Mouse (Mus musculus): Measurements from ENCODE around the gene Elfn2. TPM values are rescaled to one million over a fixed set of nuclear protein-coding genes. Genes with fewer than 3 reads are reported as not detected.

Elfn2 gene
- polyA plus RNA-seq (2016; fragmentation: Nextera tagmentation; extraction: Ambion mirVana): 0.88 and 2.2 TPM in 2 replicates

DNA sequence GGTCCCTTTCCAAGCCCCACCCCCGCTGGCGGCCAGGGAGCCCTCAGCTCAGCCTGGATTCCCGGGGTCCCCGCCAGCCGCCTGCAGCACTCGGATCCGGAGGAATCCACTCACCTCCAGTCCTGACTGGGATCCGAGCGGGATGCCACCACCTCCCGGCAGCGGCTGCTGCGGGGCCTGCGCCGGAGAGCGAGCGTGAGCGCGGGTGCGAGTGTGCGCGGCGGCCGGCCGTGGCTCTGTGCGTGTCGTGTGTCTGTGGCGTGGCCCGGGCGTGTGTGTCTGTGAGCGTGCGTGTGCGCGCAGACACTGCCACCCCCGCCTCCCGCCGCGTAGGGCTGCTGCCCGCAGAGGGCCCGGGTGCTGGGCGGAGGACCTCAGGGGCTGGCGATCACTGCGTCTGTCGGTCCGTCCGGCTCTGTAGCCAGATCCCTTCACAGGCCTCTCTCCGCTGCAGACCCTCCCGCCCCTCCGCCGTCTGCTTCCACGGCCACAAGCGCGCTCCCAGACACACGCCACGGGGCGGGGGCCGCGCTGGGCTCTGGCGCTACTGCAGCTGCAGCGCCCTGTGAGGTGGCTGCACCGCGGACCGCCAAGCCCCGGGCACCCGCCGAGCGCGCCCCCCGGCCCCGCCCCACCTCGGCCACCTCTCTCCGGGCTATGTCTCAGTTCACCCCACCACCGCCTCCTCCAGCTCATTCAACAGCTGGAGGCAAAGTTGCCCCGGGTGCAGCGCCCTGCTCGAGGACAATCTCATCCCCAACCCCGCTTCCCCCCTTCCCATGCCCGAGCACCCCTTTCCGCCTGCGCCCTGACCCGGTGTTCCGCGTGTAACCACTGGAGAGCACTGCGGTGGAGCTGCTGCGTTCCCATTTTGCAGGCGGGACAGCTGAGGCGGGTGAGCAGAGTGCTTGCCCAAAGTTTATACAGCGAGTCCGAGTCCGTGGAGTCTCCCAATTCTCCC is at the start of gene Elfn2:
Gene Elfn2, minus strand, starts transcription at position 482 of the 961 bp plus-strand sequence.
- peak within 1 kb of the TSS; percentile 62 for H3K9ac ChIP-seq (replicated peaks)
- no peaks in the 10 kb centered on the region for H3K36me3 ChIP-seq
- no peak for ATAC-seq (ENCODE audit: low FRiP score, low read depth)
- no peak within 1 kb of the TSS for H3K27ac ChIP-seq (replicated peaks)
- 1% methylated on average over 86 of the region's 89 CpGs for WGBS
- H3K9me3 ChIP-seq: no peaks in the 10 kb centered on the region
- H3K27me3 ChIP-seq: peaks cover 82% of the 10 kb centered on the region
- H3K4me1 ChIP-seq: peaks cover 29% of the 10 kb centered on the region
- peak within 1 kb of the TSS; percentile 96 for H3K4me2 ChIP-seq (replicated peaks)
- peak within 1 kb of the TSS; percentile 56 for H3K4me3 ChIP-seq

DNA sequence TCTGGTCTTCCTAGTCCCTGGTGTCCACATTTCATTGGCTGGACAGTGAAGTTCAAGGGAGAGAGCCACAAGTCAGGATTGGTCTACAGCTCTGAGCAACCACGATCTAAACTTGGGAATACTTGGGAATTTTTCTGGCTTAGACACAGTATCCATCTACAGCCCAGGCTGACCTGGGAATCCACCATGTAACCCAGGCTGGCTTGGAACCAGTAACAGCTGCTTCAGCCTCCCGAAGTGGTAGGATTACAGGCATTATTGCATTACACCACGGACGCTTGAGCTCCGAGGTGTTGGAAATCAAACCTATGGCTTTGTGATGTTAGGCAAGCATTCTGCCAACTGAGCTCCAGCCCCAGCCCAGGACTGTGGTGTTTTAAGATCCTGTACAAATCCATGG is 45.1 kb upstream of the Elfn2 start:
- H3K4me3 ChIP-seq: no peak overlapping the region
- H3K4me2 ChIP-seq (replicated peaks): no peak overlapping the region
- peak overlapping the region; percentile 64 for H3K27ac ChIP-seq (replicated peaks)
- H3K4me1 ChIP-seq: peaks cover 34% of the 10 kb centered on the region
- H3K9ac ChIP-seq (replicated peaks): no peak overlapping the region
- peaks cover 82% of the 10 kb centered on the region for H3K36me3 ChIP-seq
- no peaks in the 10 kb centered on the region for H3K27me3 ChIP-seq
- H3K9me3 ChIP-seq: no peaks in the 10 kb centered on the region
- no peak for ATAC-seq (ENCODE audit: low FRiP score, low read depth)
- 82% methylated on average over 5 of the region's 5 CpGs for WGBS

DNA sequence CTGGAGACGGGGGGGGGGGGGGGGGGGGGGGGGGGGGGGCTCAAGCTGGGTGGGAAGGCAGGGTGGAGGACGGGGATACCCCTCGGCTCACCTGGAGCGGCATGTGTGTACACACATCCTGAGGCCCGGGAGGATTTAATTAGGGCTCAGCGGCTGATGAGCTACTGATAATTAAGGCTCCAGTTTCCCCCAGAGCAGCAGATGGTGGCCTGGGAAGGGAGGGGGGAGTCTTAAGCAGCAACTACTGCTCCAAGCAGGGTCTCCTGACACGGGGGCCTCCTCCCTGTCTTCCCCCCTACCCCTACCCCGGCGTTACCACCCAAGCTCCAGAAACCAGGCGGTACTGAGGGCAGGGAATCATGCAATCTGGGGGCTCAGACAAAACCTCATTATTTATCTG is 44.6 kb upstream of the Elfn2 start:
- Histone ChIP-seq H3K4me1 (peaks cover 29% of the 10 kb centered on the region), H3K27ac (replicated peaks) (peak overlapping the region; percentile 64), H3K4me2 (replicated peaks) (no peak overlapping the region), H3K27me3 (no peaks in the 10 kb centered on the region), H3K9me3 (no peaks in the 10 kb centered on the region), H3K4me3 (no peak overlapping the region), H3K9ac (replicated peaks) (no peak overlapping the region), H3K36me3 (peaks cover 81% of the 10 kb centered on the region)
- 37% methylated on average over 8 of the region's 10 CpGs for WGBS
- ATAC-seq (ENCODE audit: low FRiP score, low read depth): peak; percentile 38; the same call in 1 of the 2 replicates

DNA sequence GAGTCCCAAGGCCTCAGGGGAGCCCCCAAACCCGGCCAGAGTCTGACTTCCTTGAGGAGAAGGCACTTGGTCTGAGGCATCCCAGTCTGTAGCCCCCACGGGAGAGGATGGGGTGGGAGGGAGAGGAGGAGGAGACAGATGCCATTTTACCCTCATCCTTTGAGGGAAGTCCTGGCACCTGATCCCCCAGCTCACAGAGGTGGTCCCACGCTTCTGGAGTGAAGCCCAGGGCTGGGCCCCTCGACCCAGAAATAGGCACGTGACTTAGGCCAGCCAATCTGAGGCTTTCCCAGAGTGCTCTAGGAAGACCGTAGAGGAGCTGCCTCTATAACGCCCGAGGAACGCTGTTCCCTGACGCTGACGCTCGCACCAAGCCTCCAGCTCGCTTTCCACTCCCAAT is 42.5 kb upstream of the Elfn2 start:
- no peak overlapping the region for H3K9ac ChIP-seq (replicated peaks)
- 0 out of 2 replicates have a peak overlapping the region, but pooled peaks have one; percentile 39 for H3K27ac ChIP-seq (replicated peaks)
- H3K4me2 ChIP-seq (replicated peaks): no peak overlapping the region
- no peaks in the 10 kb centered on the region for H3K9me3 ChIP-seq
- peaks cover 16% of the 10 kb centered on the region for H3K4me1 ChIP-seq
- WGBS: 85% methylated on average over 13 of the region's 13 CpGs
- H3K27me3 ChIP-seq: no peaks in the 10 kb centered on the region
- no peak overlapping the region for H3K4me3 ChIP-seq
- ATAC-seq (ENCODE audit: low FRiP score, low read depth): no peak
- H3K36me3 ChIP-seq: peaks cover 82% of the 10 kb centered on the region

DNA sequence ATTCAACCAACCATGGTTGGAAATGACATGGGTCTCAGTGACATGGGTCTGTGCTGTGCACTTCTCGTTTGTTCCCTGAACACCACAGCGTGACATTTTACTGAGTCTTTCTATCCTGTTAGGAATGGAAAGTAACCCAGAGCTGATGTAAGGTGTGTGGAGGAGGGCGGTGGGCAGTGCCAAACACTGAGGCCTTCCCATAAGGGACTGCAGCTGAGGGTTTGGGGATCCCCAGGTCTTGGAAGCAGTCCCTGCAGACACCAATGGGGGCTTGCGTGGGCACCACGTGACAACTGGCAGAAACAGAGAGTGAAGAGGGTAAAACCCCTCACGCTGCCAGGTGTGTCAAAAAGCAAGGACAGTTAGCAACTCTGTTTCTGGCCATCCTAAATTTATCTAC is 39.6 kb upstream of the Elfn2 start:
- WGBS: 93% methylated on average over 6 of the region's 6 CpGs
- H3K36me3 ChIP-seq: peaks cover 61% of the 10 kb centered on the region
- no peak overlapping the region for H3K9ac ChIP-seq (replicated peaks)
- no peaks in the 10 kb centered on the region for H3K27me3 ChIP-seq
- H3K9me3 ChIP-seq: no peaks in the 10 kb centered on the region
- H3K27ac ChIP-seq (replicated peaks): no peak overlapping the region
- no peak overlapping the region for H3K4me2 ChIP-seq (replicated peaks)
- no peak for ATAC-seq (ENCODE audit: low FRiP score, low read depth)
- H3K4me1 ChIP-seq: peaks cover 20% of the 10 kb centered on the region
- H3K4me3 ChIP-seq: no peak overlapping the region

DNA sequence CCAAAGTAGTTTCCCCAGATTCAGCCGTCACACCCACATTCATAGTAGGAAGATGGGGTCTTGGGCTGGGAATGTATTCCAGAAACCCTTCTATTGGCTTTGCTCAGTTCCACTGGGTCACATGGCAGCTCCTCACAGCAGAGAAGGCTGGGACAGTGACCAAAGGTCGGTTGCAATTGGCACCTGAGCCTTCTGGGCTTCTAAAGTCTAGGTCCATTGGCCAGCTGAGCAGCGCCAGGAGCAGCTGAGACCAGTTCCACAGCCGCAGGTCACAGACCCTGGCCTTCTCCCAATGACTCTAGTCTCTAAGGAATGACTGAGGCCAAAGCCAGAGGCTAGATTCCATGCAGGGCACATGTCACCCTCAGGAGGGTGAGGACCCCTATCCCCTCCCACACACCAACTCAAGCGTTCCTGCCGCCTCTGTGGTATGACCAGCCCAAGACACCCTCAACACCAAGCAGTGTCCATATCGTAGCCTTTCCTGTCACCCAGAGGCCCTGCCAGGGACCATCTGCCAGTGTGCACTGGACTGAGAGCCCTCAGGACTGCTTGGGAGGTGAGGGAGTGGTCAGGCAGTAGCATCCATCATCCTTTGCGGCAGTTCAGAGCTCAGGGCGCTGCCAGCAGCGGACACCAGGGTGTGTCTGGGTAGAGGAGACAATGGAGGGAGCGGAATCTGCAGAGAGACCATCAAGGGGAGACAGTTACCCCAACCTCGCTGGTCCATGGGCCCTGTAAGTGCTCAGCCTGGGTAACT is 37.6 kb upstream of the Elfn2 start:
- H3K4me1 ChIP-seq: peaks cover 20% of the 10 kb centered on the region
- H3K36me3 ChIP-seq: peaks cover 52% of the 10 kb centered on the region
- 88% methylated on average over 12 of the region's 12 CpGs for WGBS
- H3K27me3 ChIP-seq: no peaks in the 10 kb centered on the region
- no peak for ATAC-seq (ENCODE audit: low FRiP score, low read depth)
- H3K4me2 ChIP-seq (replicated peaks): no peak overlapping the region
- H3K9me3 ChIP-seq: no peaks in the 10 kb centered on the region
- no peak overlapping the region for H3K4me3 ChIP-seq
- peak overlapping the region; percentile 71; the same call in 1 of the 2 replicates for H3K27ac ChIP-seq (replicated peaks)
- H3K9ac ChIP-seq (replicated peaks): no peak overlapping the region

DNA sequence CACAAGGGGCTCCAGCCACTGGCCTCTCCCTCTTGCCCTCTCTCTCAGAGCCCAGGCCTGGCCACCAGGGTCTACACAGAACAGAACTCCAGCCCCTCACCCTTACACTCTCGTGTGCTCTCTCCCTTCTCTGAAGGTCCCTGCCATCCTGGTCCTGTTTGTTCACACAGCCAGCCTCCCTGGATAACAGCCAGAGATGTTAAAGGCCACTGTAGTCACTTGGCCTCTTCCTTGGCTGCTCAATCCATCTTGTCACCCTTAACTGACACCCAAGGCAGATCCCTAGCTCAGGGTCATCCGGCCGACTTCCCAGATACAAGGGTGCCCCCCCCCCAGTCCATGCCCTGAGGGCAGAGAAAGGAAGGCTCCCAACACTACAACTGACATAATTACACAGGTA is 36.7 kb upstream of the Elfn2 start:
- Histone ChIP-seq H3K27ac (replicated peaks) (peak overlapping the region; percentile 71), H3K4me3 (no peak overlapping the region), H3K36me3 (peaks cover 43% of the 10 kb centered on the region), H3K27me3 (no peaks in the 10 kb centered on the region), H3K4me2 (replicated peaks) (no peak overlapping the region), H3K9ac (replicated peaks) (no peak overlapping the region), H3K4me1 (peaks cover 30% of the 10 kb centered on the region), H3K9me3 (no peaks in the 10 kb centered on the region)
- no peak for ATAC-seq (ENCODE audit: low FRiP score, low read depth)
- WGBS: 67% methylated on average over 3 of the region's 3 CpGs

DNA sequence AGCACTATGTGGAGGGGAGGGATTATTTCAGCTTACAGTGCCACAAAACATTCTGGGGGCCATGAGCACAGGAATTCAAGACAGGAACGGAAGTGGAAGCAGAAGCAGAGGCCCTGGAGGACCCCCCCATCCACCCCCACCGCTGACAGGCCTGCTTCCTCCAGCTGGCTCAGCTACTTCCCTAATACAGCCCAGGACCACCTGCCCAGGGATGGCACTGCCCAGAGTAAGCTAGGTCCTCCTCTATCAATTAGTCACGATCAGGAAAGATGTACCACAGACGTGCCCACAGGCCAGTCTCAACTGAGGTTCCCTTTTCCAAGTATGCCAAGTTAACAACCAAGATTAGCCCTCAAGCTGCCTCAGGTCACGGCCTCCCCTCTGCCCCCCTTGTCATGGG is 35.6 kb upstream of the Elfn2 start:
- WGBS: 82% methylated on average over 5 of the region's 5 CpGs
- peak overlapping the region; percentile 71 for H3K27ac ChIP-seq (replicated peaks)
- H3K27me3 ChIP-seq: no peaks in the 10 kb centered on the region
- H3K4me3 ChIP-seq: no peak overlapping the region
- ATAC-seq (ENCODE audit: low FRiP score, low read depth): no peak
- no peaks in the 10 kb centered on the region for H3K9me3 ChIP-seq
- no peak overlapping the region for H3K4me2 ChIP-seq (replicated peaks)
- peaks cover 30% of the 10 kb centered on the region for H3K4me1 ChIP-seq
- H3K36me3 ChIP-seq: peaks cover 34% of the 10 kb centered on the region
- no peak overlapping the region for H3K9ac ChIP-seq (replicated peaks)

DNA sequence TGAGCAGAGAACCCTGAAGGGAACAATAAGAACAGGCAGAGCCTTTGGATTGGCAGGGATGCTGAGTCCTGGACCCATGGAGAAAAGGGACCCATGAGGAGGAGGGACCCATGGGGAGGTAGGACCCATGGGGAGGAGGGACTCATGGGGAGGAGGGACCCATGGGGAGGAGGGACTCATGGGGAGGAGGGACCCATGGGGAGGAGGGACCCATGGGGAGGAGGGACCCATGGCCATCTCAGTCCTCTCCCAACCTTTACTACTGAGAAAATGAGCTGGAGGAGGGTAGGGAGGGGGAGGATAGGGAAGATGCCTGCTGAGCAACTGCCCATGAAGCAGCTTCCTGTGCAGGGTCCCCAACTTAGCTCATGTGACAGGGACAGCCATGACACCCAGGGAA is 34.4 kb upstream of the Elfn2 start:
- Histone ChIP-seq H3K27me3 (no peaks in the 10 kb centered on the region), H3K4me1 (peaks cover 30% of the 10 kb centered on the region), H3K36me3 (peaks cover 31% of the 10 kb centered on the region), H3K9ac (replicated peaks) (no peak overlapping the region), H3K9me3 (no peaks in the 10 kb centered on the region), H3K4me2 (replicated peaks) (no peak overlapping the region), H3K4me3 (no peak overlapping the region), H3K27ac (replicated peaks) (no peak overlapping the region)
- ATAC-seq (ENCODE audit: low FRiP score, low read depth): no peak

DNA sequence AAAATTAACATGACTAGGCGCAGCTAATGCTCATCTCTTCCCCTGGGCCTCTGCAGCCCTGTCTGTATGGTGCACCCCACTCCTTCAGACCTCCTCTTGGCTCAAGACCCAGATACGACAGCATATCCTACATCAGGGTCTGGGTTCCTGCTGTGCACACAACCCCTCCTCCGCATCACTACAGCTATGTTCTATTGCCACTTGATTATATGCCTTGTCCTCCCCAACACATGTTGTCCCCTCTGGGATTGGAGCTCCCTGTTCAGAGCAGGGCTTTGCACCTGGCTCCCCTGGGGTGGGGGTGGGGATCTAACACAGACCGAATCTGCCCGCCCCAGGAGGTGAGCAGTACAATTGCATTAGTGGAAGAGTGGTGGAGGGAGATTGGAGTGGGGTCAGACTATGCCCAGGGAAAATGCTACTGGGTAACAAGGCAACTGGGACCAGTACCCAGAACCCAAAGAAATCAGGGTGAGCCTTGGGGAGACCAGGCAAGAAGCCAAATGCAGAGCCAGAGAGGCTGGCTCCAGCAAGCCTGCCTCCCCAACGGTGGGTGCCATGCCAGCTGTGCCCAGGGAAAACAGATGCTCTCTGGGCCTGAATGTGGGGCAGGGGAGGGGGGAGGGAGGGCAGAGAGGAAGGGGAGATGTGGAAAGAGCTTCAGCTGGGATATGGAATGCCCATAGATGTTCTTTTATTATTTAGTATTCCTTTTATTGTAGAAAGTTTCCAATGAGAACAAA is 32.2 kb upstream of the Elfn2 start:
- peak overlapping the region; percentile 36 for H3K27ac ChIP-seq (replicated peaks)
- 59% methylated on average over 6 of the region's 6 CpGs for WGBS
- ATAC-seq (ENCODE audit: low FRiP score, low read depth): no peak

DNA sequence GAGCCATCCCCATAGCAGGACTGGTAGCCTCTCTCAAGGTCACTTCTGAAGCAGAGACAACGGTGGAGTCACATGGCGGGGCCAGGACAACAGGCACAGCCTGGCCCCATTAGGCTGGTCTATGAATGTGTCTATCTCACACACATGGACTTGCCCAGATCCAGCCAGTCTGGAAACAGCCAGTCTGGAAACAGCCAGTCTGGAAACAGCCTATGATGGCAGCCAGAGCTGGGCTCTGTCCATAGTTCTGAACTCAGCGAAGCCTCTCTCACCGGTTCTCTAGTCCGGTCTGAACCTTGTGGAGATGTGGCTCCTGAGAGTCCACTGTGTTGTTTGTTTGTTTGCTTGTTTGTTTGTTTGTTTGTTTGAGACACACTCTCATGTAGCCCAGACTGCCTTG is 31.3 kb upstream of the Elfn2 start:
- Histone ChIP-seq H3K36me3 (0 out of 2 replicates have a peak, but pooled peaks cover 9% of the 10 kb centered on the region), H3K9me3 (no peaks in the 10 kb centered on the region), H3K4me3 (no peak overlapping the region), H3K4me1 (peaks cover 21% of the 10 kb centered on the region), H3K27me3 (no peaks in the 10 kb centered on the region), H3K9ac (replicated peaks) (no peak overlapping the region), H3K4me2 (replicated peaks) (no peak overlapping the region), H3K27ac (replicated peaks) (no peak overlapping the region)
- no peak for ATAC-seq (ENCODE audit: low FRiP score, low read depth)
- WGBS: 63% methylated on average over 5 of the region's 5 CpGs

More for the DNA sequence above, 32.2 kb upstream of the Elfn2 start:
- Histone ChIP-seq H3K4me2 (replicated peaks) (no peak overlapping the region), H3K27me3 (no peaks in the 10 kb centered on the region), H3K4me3 (no peak overlapping the region), H3K36me3 (0 out of 2 replicates have a peak, but pooled peaks cover 10% of the 10 kb centered on the region), H3K9ac (replicated peaks) (no peak overlapping the region), H3K9me3 (no peaks in the 10 kb centered on the region), H3K4me1 (peaks cover 30% of the 10 kb centered on the region)

Data from midbrain, embryonic 12.5 days (tissue).